Mouse (Mus musculus) megakaryocyte, adult 5-6 weeks (primary cell): ENCODE measurements around the gene Tspan32. TPM values are rescaled to one million over a fixed set of nuclear protein-coding genes. Genes with fewer than 3 reads are reported as not detected.
A peak's percentile ranks its signal among the peaks of the same experiment; 100 is the strongest.

Experiments
- ATAC-seq: 2 replicates; pipeline ENCODE4 v1.8.0; 2016; ENCODE audit warnings: mild to moderate bottlenecking, inconsistent platforms; ENCODE audit not compliant: poor library complexity, severe bottlenecking
- total RNA-seq, 2 experiments: library from RNA; stranded (forward) in 1 of 2; stranded (reverse) in 1 of 2; fragments of 153-499, 151-499 nt in 1 of 2; fragments of 221-1000, 200-1000 nt in 1 of 2; gene quantifications; 2 replicates each; pipeline versions ENCODE4 v1.2.3 to v1.2.4; 2015 to 2017

Tspan32 gene
- total RNA-seq, 2 experiments from 2014 or later, result 45.6 to 60.9 TPM

DNA sequence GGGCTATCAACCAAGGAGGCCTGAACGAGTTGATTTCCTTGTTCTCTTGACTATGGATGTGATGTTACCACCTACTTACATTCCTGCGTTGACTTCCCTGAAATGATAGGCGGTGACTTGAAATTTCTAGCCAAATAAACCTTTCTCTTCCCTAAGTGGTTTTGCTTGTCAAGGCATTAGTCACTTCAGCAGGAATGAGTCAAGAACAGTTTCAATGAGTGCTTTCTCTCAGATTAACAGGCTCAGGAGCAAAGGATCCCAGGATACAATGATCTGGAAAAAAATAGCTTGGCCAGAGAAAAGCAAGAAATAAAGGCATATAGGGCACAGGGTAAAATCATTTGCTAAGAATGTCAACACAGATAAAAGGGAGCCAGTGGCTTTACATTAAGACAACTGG lies 20.6 kb downstream of the Tspan32 start:
- no peak for ATAC-seq

DNA sequence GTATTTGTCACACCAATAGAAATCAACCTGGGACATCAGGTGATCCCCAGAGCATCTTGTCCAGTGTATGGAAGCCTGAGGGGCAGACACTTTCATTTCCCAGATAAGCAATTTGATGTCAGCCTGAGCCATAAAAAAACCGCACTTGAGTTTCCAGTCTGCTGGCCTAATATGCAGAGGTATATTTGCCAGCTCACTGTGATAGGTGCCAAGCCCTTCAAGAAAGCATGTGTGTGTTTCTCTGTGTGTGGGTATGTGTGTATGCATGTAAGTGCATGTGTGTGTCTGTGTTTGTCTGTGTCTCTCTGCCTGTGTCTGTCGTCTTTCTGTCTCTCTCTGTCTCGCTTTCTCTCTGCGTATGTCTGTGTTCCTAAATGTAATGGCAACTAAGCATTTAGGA lies 22.4 kb downstream of the Tspan32 start:
- ATAC-seq, result no peak

DNA sequence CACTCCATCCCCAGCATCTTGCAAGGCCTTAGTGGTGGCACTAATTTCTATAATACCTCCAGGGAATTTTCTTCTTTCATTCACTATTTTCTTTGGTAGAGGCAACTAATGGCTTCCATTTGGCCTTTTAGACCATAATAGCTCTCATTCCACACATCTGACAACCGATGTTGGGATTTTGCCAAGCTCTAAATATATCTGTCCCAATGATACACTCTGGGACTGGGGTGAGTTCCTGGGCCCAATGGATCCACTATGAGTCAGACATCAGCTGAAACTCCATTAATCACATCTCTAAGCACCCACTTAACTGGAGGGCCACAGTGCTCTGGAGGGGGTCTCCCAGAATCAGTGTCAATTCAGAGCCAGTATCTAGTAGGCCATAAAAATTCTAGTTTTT lies 27.0 kb downstream of the Tspan32 start:
- no peak for ATAC-seq

DNA sequence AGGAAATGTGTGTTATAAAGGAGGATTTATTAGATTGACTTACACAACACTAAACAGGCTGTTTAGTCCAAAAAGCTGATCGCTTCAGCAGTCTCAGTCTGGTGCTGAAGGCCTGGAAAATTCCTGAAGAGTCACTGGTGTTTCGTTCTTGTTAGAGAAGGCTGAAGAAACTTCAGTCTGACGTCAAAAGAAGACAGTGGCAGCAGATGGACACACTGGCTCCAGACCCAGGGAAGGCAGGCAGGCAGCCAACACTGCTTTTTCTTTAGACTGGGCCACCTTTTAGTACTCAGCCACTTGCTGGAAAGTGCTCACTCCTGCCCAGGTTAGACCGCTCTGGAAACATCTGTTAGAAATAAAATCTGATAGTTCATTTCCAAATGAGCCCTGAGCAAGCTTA lies 28.7 kb downstream of the Tspan32 start:
- no peak for ATAC-seq

DNA sequence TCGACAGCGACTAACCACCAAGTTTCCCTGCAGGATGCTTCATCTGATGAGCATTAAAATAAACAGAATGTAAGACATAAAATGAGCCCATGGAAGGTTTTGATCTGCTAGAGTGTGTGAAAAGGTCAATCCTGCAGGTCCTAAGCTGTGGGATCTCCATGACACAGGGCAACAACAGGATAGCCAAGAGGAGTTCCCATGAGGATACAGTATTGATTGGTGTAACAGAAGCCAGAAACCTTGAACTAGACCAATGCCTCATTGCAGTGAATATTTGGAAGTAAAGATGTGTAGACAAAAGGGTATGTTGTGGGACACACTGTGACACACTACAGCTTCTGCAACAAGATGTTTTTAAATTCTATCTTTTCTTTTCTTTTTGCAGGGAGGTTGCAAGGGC lies 29.3 kb downstream of the Tspan32 start:
- ATAC-seq, result no peak

DNA sequence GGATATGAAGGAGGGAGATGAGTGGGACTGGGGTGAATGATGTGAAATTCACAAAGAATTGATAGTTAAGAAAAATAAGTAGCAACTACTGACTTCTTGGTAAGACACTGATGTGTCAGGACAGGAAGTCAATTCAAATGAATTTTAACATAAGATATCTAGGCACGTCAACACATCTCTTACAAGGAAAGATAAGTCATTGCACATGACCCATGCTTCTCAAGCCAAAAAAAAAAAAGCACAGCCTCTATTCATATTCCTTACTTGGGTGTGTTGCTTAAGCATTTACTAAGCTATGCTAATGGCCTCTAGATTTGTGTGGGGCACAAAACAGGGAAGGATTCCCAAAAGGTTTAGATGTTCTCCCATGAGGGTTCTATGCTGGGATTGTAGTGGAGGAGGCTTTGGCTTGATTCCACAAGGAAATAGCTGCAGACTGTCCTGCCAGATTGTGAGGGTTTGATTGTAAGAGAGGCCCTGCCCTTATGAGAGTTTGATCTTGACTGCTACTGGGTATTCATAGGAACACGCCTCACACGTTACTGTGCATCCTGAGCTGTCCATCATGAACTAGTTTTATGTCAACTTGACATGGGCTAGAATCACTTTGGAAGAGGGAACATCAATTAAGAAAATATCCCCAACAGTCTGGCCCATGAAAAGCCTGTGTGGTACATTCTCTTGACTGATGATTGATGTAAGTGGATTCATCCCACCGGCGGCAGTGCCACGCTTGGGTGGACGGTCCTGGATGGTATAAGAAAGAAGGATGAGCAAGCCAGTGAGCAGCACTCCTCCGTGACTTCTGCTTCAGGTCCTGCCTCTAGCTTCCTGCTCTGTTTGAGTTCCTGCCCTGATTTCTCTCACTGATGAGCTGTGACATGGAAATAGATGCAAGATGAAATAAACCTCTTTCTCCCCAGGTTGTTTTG lies 29.9 kb downstream of the Tspan32 start:
- no peak for ATAC-seq

DNA sequence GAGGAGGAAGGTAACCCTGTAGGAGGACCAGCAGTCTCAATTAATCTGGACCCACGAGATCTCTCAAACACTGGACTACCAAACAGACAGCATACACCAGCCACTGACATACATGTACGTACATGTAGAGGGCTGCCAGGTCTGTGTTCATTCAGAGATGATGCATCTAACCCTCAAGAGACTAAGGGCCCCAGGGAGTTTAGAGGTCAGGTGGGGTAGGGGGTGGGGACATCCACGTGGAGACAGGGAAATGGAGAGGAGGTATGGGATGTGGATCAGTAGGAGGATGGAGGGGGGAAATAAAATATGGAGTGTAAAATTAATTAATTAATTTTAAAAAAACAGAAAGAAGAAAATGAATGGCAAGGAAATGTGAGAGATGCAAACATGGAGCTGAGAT lies 31.9 kb downstream of the Tspan32 start:
- no peak for ATAC-seq

DNA sequence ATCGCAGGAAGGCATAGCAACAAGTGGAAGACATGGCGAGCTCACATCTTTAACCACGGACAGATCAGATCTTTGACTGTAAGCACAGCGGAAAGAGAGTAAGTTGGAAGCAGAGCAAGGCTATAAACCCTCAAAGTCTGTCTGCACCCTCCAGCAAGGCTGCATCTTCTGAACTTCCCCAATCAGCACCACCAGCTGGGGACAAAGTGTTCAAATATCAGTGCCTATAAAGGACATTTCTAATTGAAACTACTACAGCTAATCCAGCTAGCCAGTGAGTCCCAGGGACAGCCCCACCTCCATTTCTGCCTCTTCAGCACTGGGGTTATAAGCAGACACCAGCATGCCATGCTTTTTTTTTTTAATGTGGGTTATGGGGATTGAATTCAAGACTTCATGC lies 32.5 kb downstream of the Tspan32 start:
- no peak for ATAC-seq

DNA sequence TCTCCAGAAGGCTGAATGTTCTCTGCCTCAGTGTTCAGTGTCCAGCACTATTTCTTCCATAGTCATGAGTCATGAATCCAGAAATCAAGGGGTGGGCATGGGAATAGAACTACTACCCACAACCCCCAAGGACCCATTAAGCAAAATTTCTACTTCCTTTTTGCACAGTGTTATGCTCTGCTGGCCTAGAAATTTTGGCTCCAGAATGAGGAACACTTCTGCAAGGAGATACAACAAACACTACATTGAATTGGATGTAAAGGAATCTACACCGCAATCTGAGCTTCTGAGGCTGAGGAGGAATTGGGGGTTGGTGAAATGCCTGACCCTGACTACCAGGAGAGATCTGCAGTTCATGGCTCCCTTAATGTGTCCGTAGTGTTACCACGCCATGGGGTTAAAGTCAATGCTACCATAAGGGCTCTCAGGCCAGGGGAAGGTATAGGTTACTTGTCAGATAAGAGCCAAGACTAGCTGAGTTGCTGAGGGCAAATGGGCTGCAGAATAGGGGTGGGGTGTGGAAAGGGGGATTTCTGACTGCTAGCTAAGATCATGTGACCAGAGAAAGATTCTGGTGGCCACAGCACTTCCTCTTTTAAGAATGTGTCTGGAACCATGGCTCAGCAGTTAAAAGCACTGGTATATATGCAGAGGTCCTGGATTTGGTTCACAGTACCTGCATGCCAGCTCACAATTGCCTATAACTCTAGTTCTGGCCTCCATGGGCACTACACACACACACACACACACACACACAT lies 33.5 kb downstream of the Tspan32 start:
- ATAC-seq, result peak; percentile 72

DNA sequence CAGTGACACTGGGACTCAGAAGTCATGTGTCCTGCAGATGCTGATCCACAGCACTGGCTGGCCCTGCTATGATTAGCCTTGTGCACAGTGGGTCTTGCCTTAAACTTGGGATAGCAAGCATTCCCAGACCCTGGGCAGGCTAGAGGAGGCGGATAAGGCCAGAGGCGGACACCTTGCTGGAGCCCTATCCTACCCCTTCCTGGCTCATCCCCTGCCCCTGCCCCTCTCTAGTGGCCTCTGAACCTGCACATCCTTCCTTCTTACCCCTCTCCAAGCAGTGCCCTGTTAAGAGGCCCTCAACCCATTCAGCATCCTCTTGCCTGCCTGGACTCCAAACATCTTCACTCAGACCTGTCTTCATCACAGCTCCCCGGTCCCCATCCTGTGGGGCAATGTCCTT lies 35.7 kb downstream of the Tspan32 start:
- no peak for ATAC-seq

DNA sequence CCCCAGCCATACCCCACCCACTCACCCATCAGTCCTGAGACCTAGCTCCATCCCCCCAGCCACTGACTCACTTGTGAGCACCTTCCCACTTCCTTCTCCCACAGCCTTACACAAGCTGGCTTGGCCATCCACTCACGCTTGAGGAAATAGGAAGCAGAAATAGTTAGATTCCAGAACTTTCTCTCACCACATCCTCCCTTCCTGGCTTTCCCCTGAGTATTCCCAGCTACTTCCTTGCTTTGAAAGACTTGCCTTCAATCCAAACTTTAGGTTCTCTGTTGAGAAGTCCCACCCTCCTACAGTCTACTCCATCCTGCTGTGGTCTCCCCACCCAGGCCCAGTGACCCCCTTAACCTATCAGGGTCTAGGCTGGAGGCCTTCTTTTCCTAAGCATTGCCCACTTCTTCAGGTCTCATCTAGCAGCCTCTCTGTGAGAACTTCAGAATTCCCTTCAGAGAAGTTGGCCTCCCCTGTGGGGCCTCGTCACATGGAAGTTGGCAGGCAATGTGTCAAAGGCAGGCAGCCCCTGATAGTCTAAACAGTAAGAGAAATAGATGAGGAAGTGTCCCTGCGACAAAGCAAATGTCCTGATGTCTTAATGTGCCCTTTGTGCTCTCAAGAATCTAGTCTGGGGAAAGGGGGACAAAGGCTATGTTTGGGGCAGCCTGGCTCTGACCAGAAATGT lies 36.4 kb downstream of the Tspan32 start:
- no peak for ATAC-seq

DNA sequence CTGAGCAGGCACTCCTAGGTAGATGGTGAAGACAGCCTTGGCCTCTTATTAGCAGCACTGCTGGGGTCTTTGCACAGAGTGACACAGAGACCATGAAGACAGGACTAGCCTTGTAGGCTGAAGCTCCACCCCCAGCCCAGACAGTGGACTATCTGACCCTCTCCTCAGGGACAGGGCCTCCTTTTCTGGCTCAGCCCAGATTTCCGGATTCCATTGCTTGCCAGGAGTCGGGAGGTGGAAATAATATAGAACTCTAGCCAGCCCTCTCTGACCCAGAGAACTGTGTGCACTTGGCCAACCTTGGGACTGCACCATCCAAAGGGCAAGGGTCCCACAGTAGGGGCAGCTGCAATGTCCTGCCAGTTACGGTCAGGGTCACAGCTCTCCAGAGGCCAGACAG lies 37.2 kb downstream of the Tspan32 start:
- ATAC-seq, result no peak

DNA sequence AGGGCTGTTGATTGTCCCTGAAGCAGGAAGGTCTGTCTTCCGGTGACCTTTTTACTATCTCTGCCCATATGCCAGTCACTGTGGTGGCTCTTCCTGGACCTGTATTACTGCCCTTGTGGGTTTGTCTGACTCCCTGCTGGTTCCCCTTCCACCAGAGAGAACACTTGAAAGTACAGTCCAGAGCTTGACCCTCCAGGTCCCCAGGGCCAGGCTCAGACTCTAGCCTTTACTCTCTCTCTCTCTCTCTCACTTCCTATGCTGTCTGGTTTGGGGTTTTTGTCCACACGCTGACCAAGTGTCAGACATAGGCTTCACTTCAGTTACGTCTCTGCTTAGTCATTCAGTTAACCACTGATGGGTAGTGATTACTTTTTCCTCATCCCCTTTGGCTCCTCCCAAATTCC lies 38.1 kb downstream of the Tspan32 start:
- ATAC-seq, result peak; percentile 39

DNA sequence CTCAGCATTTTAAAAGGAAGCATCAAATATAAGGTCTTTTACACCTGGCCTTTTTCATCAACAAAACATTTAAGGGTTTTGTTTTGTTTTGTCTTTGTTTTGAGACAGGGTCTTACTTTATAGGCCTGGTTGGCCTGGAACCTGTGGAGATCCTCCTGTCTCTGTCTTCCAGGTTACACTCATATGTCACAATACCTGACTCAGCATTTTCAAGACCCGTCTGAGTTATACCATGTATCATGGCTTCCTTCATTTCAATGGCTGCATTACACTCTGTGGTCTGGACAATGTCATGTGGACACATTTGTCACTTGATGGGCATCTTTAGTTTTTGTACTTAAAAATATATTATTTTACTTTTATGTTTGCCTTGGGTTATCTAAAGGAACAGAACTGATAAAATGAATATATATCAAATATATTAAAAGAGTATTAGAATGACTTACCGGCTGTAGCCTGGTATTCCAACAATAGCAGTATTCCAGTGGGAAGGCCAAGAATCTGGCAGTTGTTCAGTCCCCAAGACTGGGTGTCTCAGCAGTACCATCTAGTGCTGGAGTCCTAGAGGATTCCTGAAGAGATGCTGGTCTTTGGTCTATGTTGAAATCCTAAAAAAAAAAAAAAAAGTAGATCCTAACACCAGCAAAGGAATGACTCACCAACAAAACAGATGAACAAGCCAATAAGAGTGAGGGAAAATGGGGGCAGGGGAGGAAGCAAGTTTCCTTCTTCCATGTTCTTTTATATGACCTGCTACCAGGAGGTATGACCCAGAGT lies 39.4 kb downstream of the Tspan32 start:
- no peak for ATAC-seq

DNA sequence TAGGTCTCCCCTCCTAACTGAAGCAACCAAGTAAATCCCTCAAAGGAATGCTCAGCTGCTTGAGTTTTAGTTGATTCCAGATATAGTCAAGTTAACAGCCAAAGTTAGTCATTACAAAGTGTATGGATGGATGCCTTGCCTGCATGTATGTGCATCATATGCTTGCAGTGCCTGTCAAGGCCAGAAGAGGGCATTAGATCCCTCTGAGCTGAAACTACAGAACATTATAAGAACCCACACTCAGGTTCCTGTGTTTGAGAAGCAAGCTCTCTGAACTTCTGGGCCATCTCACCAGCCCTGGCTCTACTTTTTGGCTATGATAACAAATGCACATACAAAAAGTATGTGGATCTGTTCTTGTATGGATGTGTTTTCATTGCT lies 40.0 kb downstream of the Tspan32 start:
- ATAC-seq, result no peak

DNA sequence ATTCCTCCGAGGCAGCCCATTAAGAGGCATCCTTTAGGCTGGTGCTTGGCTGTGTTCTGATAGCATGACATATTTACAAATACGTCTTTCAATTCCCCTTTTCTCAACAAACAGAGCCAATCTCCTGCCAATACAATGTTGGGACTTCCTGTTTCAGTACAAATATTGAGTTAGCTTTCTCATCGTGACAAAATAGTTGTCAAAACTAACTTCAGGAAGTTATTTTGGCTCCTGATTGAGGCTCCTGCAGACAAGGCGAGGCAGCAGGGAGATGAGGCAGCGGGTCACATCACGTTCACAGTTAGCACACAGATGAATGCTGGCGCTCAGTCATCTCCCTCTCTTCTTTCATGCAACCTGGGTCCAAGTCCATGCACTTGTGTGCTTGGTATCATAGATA lies 41.5 kb downstream of the Tspan32 start:
- ATAC-seq, result peak; percentile 78

DNA sequence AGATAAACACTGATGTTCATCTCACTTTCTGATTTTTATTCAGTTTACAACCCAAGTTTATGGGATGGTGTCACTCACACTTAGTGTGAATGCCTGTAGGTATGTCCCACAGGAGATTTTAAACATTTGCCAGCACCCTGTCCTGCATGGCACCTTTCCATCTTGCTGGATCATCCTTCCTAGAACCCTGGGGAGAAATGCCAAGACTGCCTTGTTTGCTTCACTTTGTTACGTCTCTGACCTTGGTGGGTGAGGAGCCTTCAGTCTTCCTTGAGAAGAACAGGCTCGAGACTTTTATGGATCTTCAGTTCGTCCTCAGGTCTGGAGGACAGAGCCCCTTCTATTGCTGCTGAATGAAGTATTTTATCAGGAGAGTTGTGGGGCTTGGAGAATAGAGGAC lies 44.5 kb downstream of the Tspan32 start:
- no peak for ATAC-seq

DNA sequence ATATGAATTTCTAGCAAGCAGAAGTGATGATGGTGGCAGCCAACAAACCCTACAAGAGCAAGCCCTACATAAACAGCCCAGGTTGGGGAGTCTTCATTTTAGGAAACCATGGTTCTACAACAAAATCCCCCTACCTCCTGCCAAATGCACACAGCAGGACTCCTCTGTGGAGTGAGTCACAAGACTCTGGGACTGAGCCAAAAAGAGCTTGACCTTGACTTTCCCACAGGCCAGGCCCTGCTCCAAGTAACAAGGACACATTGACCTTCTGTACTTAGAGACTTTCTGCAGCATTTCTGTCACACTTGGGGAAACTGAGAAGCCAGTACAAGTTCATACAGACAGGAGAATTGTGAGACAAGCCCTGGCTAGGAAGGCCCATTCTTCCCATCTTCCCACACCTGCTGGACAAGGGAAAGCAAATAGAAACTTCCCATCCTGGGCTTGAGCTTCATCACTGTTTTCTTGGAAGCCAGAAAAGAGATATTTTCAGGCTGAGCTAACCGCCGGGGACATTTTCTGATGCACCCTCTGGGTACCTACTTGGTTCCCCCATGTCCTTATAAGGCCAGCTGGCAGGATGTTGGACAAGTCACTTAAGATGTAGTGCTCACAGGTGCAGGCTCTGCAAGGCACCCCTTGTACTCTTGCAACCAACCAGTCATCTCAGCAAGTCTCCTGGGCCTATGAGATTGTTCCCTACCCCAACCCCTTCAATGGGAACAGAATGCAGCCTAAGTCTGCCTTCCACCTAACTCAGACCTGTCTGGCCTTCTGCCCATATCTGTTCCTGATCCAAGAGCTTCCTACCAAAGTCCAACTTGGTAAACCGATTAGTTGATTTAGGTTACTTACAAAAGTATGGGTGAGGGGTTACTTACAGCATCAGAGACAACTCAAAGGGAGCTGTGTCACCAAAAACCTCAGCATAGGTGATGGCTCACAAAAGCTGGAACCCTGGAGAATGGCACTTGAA lies 45.3 kb downstream of the Tspan32 start:
- no peak for ATAC-seq

DNA sequence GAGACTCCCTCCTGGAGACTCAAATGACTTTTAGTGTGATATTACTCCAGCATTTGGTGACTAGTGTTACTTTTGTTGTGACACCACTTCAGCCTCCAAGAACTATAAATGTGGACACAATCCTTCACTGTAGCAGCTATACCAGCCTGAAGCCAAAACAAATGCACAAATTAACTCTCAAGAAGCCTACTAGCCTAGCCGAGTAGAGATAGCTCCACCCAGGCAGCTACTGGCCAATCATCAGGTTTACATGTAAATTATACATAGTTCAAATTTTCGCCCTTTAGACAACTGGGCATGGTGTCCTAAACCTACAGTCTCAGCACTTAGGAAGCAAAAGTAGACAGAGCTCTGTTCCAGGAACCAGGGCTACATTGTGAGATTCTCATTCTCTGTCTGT lies 46.5 kb downstream of the Tspan32 start:
- no peak for ATAC-seq

DNA sequence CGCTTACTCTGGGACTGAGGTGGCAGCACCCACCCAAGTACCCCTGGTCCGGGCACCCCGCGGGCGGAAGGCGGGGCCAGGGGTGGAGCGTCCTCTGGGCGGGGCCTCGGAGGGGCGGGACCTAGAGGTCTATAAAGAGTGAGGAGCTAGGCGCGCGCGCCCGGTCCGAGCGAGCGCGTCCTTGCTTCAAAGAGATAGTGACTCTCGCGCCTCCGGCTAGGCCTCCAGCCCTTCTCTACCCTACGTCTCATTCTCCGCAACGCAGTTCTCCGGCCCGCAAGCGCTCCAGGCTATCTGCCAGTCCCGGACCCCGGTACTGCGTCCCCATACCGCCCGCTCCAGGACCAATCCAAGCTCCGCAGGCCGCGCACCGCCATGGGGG lies 47.8 kb downstream of the Tspan32 start, which contains the start of gene Cd81:
Gene Cd81, plus strand, starts transcription at position 114 of the 382 bp plus-strand sequence.
- peak; percentile 66 for ATAC-seq
